Mouse (Mus musculus) intestine, postnatal 0 days (tissue): ENCODE data around the gene Cox7a1. TPM values are rescaled to one million over a fixed set of nuclear protein-coding genes. Genes with fewer than 3 reads are reported as not detected.
"Not testable (repeated sequence)": the region's sequence is repeated elsewhere in the genome, so short reads cannot be mapped to it uniquely, and the experiment has no call there.

Source experiments
- ATAC-seq: fragments of 200-750 bp; cut with Nextera tagmentation; 2 replicates; pipeline ENCODE4 v1.8.0; 2017; ENCODE audit warnings: mild to moderate bottlenecking, moderate TSS enrichment, moderate library complexity
- H3K27ac ChIP-seq: fragments of 300-500 bp; sonication (generic); 2 replicates; pipeline ENCODE4 v1.5.1; 2014; ENCODE audit warnings: mild to moderate bottlenecking, low read depth, low read length, moderate library complexity
- H3K27me3 ChIP-seq: fragments of 300-500 bp; sonication (generic); replicated peaks from 2 replicates; pipeline ENCODE4 v1.6.1; 2014; ENCODE audit warnings: low read length, mixed read lengths; ENCODE audit not compliant: control insufficient read depth, insufficient read depth
- H3K36me3 ChIP-seq: fragments of 300-500 bp; sonication (generic); 2 replicates; pipeline ENCODE4 v1.6.1; 2014; ENCODE audit warnings: mild to moderate bottlenecking, moderate library complexity; ENCODE audit not compliant: control insufficient read depth, insufficient read depth
- H3K4me1 ChIP-seq: fragments of 300-500 bp; sonication (generic); replicated peaks from 2 replicates; pipeline ENCODE4 v1.6.1; 2014; ENCODE audit warnings: antibody characterized with exemption, low read length, mixed read lengths; ENCODE audit not compliant: control insufficient read depth, insufficient read depth
- H3K4me2 ChIP-seq: fragments of 300-500 bp; sonication (generic); replicated peaks from 2 replicates; pipeline ENCODE4 v1.6.1; 2014; ENCODE audit warnings: low read depth, mild to moderate bottlenecking, moderate library complexity
- H3K4me3 ChIP-seq: fragments of 300-500 bp; sonication (generic); 2 replicates; pipeline ENCODE4 v1.5.1; 2014; ENCODE audit warnings: low read depth, low read length
- H3K9ac ChIP-seq: fragments of 300-500 bp; sonication (generic); 2 replicates; pipeline ENCODE4 v1.6.1; 2014; ENCODE audit warnings: mild to moderate bottlenecking, low read depth, low read length
- H3K9me3 ChIP-seq: fragments of 300-500 bp; sonication (generic); 2 replicates; pipeline ENCODE4 v1.6.1; 2016; ENCODE audit warnings: mixed run types; ENCODE audit not compliant: control insufficient read depth
- CTCF ChIP-seq: sonication (generic); IDR thresholded peaks from 2 replicates; pipeline ENCODE4 v1.5.1; 2016; ENCODE audit warnings: low read depth, mild to moderate bottlenecking, control low read depth, antibody characterized with exemption, moderate library complexity
- WGBS: fragments of 180-500 bp; shearing (Covaris S2); extraction: QIAGEN DNeasy Blood & Tissue Kit; methylation state at CpG from one replicate; pipeline ENCODE4 v1.1.7; 2014; 5-methylcytosine and 5-hydroxymethylcytosine counted together
- polyA plus RNA-seq: library from polyadenylated mRNA; unstranded; fragments of >200 nt; fragmentation: Nextera tagmentation; extraction: Ambion mirVana; gene quantifications from 2 replicates; pipeline ENCODE4 v1.2.1, GENCODE M21; 2015

The Cox7a1 gene
- polyA plus RNA-seq, 1 experiment from 2014 or later = 60.2 TPM

- Histone ChIP-seq H3K27me3 (no peaks in the 10 kb centered on the region), H3K4me3 (no peak overlapping the region), H3K9me3 (no peaks in the 10 kb centered on the region), H3K4me2 (no peak overlapping the region), H3K36me3 (peaks cover 21% of the 10 kb centered on the region; the same call in 1 of the 2 replicates), H3K4me1 (no peaks in the 10 kb centered on the region), H3K9ac (no peak overlapping the region), H3K27ac (no peak overlapping the region)
- WGBS = 84% methylated on average over 12 of the region's 12 CpGs
- no peak for ATAC-seq
- TF ChIP-seq CTCF = no peak
These were observed 7.5 kb upstream of the Cox7a1 start for GRCm38 (mm10) chr7:30176474-30176873.

- Histone ChIP-seq H3K4me2 (no peak overlapping the region), H3K4me3 (no peak overlapping the region), H3K9me3 (no peaks in the 10 kb centered on the region), H3K4me1 (no peaks in the 10 kb centered on the region), H3K36me3 (peaks cover 21% of the 10 kb centered on the region; the same call in 1 of the 2 replicates), H3K27ac (no peak overlapping the region), H3K9ac (no peak overlapping the region), H3K27me3 (no peaks in the 10 kb centered on the region)
- ATAC-seq = no peak
- TF ChIP-seq CTCF = no peak
- WGBS = 80% methylated on average over 11 of the region's 11 CpGs
These were observed 5.7 kb upstream of the Cox7a1 start for GRCm38 (mm10) chr7:30178256-30178655.

DNA sequence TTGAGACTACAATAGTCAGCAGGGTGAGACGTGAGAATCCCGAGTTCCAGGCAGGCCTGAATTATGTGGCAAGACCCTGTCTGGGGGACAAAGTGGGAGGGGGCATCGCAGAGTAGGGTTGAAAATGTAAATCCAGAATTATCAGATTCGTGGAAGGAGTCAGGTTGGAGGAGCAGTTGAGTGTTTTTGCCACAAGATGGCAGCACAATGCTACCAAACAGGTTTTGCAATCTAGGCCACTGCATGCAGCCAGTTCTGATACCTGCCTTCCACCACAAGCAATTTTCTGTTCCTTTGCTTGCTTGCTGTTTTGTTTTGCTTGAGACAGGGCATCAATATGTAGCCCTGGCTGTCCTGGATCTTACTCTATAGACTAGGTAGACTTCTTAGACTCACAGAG, 2.6 kb upstream of the Cox7a1 start:
- Histone ChIP-seq H3K9ac (no peak overlapping the region), H3K27me3 (no peaks in the 10 kb centered on the region), H3K4me3 (no peak overlapping the region), H3K9me3 (no peaks in the 10 kb centered on the region), H3K4me2 (no peak overlapping the region), H3K4me1 (no peaks in the 10 kb centered on the region), H3K27ac (no peak overlapping the region), H3K36me3 (peaks cover 29% of the 10 kb centered on the region)
- TF ChIP-seq CTCF = peak; percentile 93
- ATAC-seq = no peak
- WGBS = 4% methylated on average over 4 of the region's 4 CpGs

GRCm38 (mm10) chr7:30181929-30182328, 2.0 kb upstream of the Cox7a1 start:
- WGBS = 94% methylated on average over 10 of the region's 10 CpGs
- H3K4me1 ChIP-seq, ATAC-seq, H3K9me3 ChIP-seq, H3K27ac ChIP-seq, H3K4me3 ChIP-seq, H3K27me3 ChIP-seq, H3K4me2 ChIP-seq, H3K9ac ChIP-seq: not testable (repeated sequence)
- H3K36me3 ChIP-seq = peaks cover 30% of the 10 kb centered on the region

DNA sequence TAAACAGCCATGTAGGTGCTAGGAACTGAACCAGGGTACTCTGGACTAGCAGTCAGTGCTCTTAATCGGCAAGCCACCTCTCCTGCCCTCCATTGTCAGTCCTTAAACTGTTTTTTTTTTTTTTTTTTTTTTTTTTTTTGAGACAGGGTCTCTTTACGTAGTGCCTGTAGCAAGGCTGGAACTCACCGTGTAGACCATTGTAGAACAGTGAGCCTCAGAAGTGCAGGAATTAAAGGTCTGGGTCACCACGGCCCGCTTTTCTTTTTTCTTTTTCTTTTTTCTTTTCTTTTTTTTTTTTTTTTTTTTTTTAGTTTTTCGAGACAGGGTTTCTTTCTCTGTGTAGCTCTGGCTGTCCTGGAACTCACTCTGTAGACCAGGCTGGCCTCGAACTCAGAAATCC, 755 bp upstream of the Cox7a1 start:
- 68% methylated on average over 6 of the region's 7 CpGs for WGBS
- not testable (repeated sequence) for H3K4me2 ChIP-seq, H3K4me3 ChIP-seq, ATAC-seq, H3K9me3 ChIP-seq, H3K27me3 ChIP-seq, H3K4me1 ChIP-seq, H3K9ac ChIP-seq, H3K27ac ChIP-seq
- peaks cover 36% of the 10 kb centered on the region for H3K36me3 ChIP-seq

- 80% methylated on average over 13 of the region's 13 CpGs for WGBS
- Histone ChIP-seq H3K9ac (no peak overlapping the region), H3K4me1 (no peaks in the 10 kb centered on the region), H3K27ac (peak overlapping the region; percentile 46; the same call in 1 of the 2 replicates), H3K4me2 (peak overlapping the region; percentile 66; the same call in 1 of the 2 replicates), H3K4me3 (no peak overlapping the region), H3K9me3 (no peaks in the 10 kb centered on the region), H3K27me3 (no peaks in the 10 kb centered on the region), H3K36me3 (peaks cover 40% of the 10 kb centered on the region)
- TF ChIP-seq CTCF = no peak
- ATAC-seq = no peak
These were observed 851 bp downstream of the Cox7a1 start for GRCm38 (mm10) chr7:30184641-30185348.
